Mouse (Mus musculus): ENCODE data around the gene Iqcj. TPM values are rescaled to one million over a fixed set of nuclear protein-coding genes. Genes with fewer than 3 reads are reported as not detected.

The Iqcj gene
- total RNA-seq, 2 experiments from 2014 or later: 3.9 to 5.2 TPM

- H3K4me3 ChIP-seq: no peak overlapping the region
- no peak overlapping the region for H3K27ac ChIP-seq
- intact Hi-C loops (cut with DNase I): loop anchor here (1.0 kb wide), 1 partner anchor 421 kb away; no protein-coding TSS in a partner anchor
- TF ChIP-seq CTCF (IDR thresholded peaks at IDR 0.05): peak; percentile 92
- DNase-seq (ENCODE audit: extremely low spot score in 1 of 2, low spot score in 2 of 2): peak in 1 of 2 experiments; percentile 32
These were observed 153.7 kb downstream of the Iqcj start for GRCm38 (mm10) chr3:68045475-68046416.

DNA sequence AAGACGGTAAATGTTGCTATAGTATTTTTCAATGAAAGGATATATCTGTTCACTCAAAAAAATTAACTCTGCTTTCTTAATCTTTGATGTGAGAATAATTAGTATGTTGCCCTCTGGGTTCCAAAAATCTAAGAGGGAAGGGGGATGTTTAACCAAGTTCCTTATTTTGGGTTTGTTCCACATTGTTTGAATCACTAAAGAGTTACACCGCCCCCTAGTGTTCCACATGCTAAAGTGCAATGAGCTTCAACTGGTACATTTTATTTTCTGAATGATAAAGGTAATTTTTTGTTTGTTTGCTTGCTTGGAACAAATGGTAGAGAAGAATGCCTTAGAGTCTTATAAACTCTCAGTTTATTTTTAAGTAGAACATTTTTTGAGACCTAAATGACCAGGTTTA lies 161.5 kb downstream of the Iqcj start:
- no peak overlapping the region for H3K4me3 ChIP-seq
- no peak for DNase-seq (ENCODE audit: extremely low spot score in 1 of 2, low spot score in 2 of 2)
- no peak overlapping the region for H3K27ac ChIP-seq
- intact Hi-C loops (cut with DNase I): loop anchor here (2.0 to 10.0 kb wide), 2 partner anchors 541 to 661 kb away; no protein-coding TSS in a partner anchor
- TF ChIP-seq CTCF (IDR thresholded peaks at IDR 0.05): peak; percentile 88

- H3K27ac ChIP-seq: peak overlapping the region; percentile 42; the same call in 1 of the 2 replicates
- peak; percentile 39 to 65 for DNase-seq (ENCODE audit: extremely low spot score in 1 of 2, low spot score in 2 of 2)
- H3K4me3 ChIP-seq: peak overlapping the region; percentile 46
- TF ChIP-seq CTCF (IDR thresholded peaks at IDR 0.05): no peak
- intact Hi-C loops (cut with DNase I): loop anchor here (5.0 to 10.0 kb wide), 2 partner anchors 552 to 660 kb away; no protein-coding TSS in a partner anchor
These were observed 163.1 kb downstream of the Iqcj start for GRCm38 (mm10) chr3:68055071-68055470.

- peak; percentile 69 to 86 for DNase-seq (ENCODE audit: extremely low spot score in 1 of 2, low spot score in 2 of 2)
- no peak overlapping the region for H3K27ac ChIP-seq
These were observed 164.6 kb downstream of the Iqcj start for GRCm38 (mm10) chr3:68056373-68057275.

DNA sequence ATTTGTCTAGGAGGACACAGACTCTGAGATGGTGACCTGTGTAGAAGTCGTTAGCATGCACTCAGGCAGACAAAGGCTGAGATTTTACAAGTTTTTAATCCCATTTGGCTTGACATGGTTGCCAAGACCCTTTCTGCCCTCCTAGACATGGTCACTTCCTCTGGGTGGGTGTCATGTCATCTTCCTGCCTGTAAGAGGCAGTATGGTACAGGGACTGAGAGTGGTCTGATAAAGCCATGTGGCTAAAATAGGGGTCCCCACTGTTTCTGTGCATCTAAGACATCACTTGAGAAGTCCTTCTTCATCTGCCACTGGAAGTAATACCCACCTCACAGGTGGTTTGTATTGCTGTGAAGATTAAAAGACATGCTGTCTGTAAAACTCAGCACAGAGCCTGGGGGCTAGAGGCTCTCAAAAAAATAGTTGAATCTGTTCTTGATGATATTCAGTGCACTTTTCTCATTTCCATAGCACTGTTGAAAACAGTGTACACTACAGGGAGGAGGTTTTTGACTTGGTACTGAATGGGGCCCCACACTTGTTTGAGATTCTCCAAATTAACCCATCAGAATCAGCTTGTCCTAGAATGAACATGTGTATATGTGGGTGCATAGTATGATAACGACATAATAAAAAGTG lies 167.3 kb downstream of the Iqcj start:
- no peak overlapping the region for H3K4me3 ChIP-seq
- peak in 1 of 2 experiments; percentile 22 for DNase-seq (ENCODE audit: extremely low spot score in 1 of 2, low spot score in 2 of 2)
- no peak overlapping the region for H3K27ac ChIP-seq
- peak; percentile 86 for TF ChIP-seq CTCF (IDR thresholded peaks at IDR 0.05)
- intact Hi-C loops (cut with DNase I): loop anchor here (2.0 to 10.0 kb wide), 3 partner anchors 436 to 656 kb away; no protein-coding TSS in a partner anchor

More at GRCm38 (mm10) chr3:68056373-68057275, 164.6 kb downstream of the Iqcj start:
- peak; percentile 89 for TF ChIP-seq CTCF (IDR thresholded peaks at IDR 0.05)
- intact Hi-C loops (cut with DNase I): loop anchor here (1.0 to 10.0 kb wide), 3 partner anchors 487 to 658 kb away; no protein-coding TSS in a partner anchor
- H3K4me3 ChIP-seq: peak overlapping the region; percentile 45

DNA sequence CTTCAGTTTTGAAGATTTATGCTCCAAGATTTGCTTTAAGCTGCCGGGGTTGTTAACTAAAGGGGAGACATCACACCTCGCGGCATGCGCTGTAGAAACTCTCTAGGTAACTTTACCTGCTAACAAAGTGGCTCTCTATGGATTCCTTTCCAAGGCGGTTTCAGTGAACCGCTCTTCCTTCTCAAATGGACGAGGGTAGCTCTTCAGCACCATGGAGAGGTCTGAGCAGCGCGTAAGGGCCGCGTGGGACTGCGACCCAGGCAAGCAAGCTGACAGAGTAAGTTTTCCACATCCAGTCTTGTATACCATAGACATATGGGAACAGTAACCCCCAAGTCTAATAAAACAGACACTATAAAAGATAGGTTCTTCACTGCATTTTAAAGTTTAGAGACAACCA lies 172.7 kb downstream of the Iqcj start, which contains the start of gene Schip1:
Gene Schip1, plus strand, starts transcription at position 72 of the 400 bp plus-strand sequence.
- intact Hi-C loops (cut with DNase I): loop anchor here (5.0 to 10.0 kb wide), 2 partner anchors 63 to 190 kb away; no protein-coding TSS in a partner anchor
- no peak for TF ChIP-seq CTCF (IDR thresholded peaks at IDR 0.05)
- DNase-seq (ENCODE audit: extremely low spot score in 1 of 2, low spot score in 2 of 2): no peak
- Histone ChIP-seq H3K27ac (no peak within 1 kb of the TSS), H3K4me3 (peak within 1 kb of the TSS; percentile 36)

DNA sequence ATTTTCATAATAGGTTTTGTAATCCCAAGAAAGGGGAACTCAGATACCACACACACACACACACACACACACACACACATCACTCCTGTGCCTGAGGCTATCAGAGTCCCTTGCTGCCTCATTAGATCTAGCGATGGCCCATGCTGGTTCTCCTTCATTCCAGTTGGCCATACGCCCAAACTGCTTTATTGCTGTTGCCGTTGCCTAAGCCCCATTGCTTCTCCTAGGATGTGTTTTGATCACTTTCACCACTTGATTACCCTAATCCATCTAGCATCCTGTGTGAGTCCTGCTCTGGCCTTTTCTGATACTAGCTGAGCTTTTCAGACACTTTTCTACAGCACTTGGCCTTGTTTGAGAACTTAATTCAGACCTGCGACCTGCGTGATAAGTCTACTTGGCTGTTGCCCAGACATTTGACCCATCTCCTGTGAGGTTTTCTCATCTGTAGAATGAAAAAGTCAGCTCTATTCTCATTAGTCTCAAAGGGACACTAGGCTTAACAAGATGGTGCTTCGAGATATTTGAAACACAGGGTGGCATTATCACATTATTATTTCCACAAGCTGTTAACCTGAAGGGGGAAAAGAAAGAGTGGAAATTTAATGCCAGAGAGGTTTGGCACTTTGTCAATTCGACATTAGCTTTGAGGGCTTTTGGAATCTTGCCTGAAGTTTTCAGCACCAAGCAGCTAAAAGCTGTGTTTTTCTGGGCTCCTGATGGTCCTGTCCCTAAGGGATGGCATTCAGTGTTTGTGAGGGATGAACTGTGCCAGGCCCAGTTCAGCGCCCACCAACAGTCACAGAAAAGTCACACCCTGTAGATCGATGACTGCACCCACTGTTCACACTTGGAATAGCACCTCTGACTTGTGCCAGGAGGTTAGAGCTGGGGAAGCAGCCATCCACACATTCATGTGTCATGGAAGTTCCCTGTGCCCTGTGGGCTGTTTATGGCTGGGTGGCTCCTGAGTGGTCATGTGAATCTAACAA lies 179.7 kb downstream of the Iqcj start:
- no peak for DNase-seq (ENCODE audit: extremely low spot score in 1 of 2, low spot score in 2 of 2)
- TF ChIP-seq CTCF (IDR thresholded peaks at IDR 0.05): no peak; the same call in 1 of the 2 replicates
- intact Hi-C loops (cut with DNase I): no loop called here
- no peak overlapping the region for H3K27ac ChIP-seq
- no peak overlapping the region for H3K4me3 ChIP-seq

GRCm38 (mm10) chr3:68077406-68077805 lies 185.4 kb downstream of the Iqcj start:
- H3K27ac ChIP-seq: no peak overlapping the region
- DNase-seq (ENCODE audit: extremely low spot score in 1 of 2, low spot score in 2 of 2): no peak
- H3K4me3 ChIP-seq: no peak overlapping the region
- intact Hi-C loops (cut with DNase I): no loop called here
- no peak for TF ChIP-seq CTCF (IDR thresholded peaks at IDR 0.05)

- intact Hi-C loops (cut with DNase I): no loop called here
- no peak for DNase-seq (ENCODE audit: extremely low spot score in 1 of 2, low spot score in 2 of 2)
- no peak overlapping the region for H3K27ac ChIP-seq
- no peak overlapping the region for H3K4me3 ChIP-seq
- TF ChIP-seq CTCF (IDR thresholded peaks at IDR 0.05): no peak
These were observed 193.0 kb downstream of the Iqcj start for GRCm38 (mm10) chr3:68085024-68085423.

DNA sequence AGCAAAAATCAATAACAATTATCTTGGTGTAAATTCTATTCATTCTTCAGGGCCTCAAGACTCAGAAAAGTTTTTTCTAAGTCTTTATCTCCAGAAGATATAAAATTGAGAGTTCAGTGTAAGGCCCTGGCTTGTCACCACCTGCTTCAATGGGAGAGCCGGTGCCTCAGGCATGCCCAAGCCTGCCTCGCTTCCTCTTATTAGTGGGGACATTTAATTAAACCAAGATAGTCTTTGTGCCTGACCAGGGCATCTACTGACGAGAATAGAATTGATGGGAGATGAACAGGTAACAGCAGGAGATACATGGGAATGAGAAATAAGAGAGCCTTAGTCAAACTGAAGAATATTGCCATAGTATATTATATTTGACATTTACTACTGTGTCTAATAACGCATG lies 200.1 kb downstream of the Iqcj start:
- DNase-seq (ENCODE audit: extremely low spot score in 1 of 2, low spot score in 2 of 2): no peak
- intact Hi-C loops (cut with DNase I): no loop called here
- Histone ChIP-seq H3K4me3 (no peak overlapping the region), H3K27ac (no peak overlapping the region)
- no peak for TF ChIP-seq CTCF (IDR thresholded peaks at IDR 0.05)

Measured in left cerebral cortex, adult 2 months (tissue).